Mouse (Mus musculus) T-helper 2 cell (primary cell): ENCODE data around the gene Tub.

Experiments
- in situ Hi-C: fragments of 300-600 bp; cut with MboI, MseI; formaldehyde crosslinking; loops from one replicate; pipeline ENCODE4 v1.15.1; 2025; ENCODE audit warnings: high pct_unique_total_duplicates

The Tub gene

GRCm38 (mm10) chr7:108985934-108986708 is 36.0 kb downstream of the Tub start:
- in situ Hi-C loops = no loop called here

- in situ Hi-C loops = no loop called here
Observed at GRCm38 (mm10) chr7:108991207-108991606, 41.1 kb downstream of the Tub start.

GRCm38 (mm10) chr7:108993230-108993629 is 43.1 kb downstream of the Tub start:
- in situ Hi-C loops = no loop called here

- in situ Hi-C loops = no loop called here
Observed at GRCm38 (mm10) chr7:108993881-108994291, 43.7 kb downstream of the Tub start.

DNA sequence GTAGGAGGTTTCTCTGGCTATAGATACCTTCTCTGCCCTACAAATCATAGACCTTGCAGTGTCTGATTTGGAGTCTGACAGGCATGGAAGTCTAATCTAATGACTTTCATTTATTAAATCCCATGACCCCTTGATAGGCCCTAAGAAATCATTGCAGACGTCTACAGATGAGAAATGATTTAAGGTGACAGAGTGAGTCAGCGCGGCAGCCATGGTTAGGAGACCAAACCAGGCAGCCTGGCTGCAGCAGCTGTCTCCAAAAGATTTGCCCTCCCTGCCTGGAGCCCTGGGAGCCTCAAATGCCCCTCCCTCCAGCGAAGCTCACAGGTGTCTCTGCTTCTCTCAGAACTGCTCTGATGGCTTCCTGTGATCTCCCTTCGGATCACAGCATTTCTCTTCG is 46.0 kb downstream of the Tub start:
- in situ Hi-C loops = no loop called here

- in situ Hi-C loops = no loop called here
Observed at GRCm38 (mm10) chr7:109000315-109000954, 50.3 kb downstream of the Tub start.

DNA sequence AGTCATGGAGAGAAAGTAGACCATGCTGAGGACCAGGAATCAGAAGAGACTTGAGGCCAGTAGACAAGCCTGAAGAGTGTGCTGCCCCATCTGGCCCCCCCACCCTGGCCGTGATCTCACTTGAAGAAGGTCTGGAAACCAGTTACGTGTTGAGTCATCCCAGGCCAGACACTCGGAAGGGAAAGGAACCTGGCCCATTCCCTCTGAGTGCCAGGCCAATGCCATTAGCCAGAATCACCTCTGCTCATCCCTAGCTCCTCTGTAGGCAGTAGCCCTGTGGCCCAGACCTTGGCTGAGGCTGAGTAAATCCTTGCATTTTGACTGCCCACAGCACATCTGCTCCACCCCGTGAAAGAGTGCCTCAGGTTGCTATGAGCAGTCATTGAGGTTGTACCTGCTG is 51.8 kb downstream of the Tub start:
- in situ Hi-C loops = no loop called here

DNA sequence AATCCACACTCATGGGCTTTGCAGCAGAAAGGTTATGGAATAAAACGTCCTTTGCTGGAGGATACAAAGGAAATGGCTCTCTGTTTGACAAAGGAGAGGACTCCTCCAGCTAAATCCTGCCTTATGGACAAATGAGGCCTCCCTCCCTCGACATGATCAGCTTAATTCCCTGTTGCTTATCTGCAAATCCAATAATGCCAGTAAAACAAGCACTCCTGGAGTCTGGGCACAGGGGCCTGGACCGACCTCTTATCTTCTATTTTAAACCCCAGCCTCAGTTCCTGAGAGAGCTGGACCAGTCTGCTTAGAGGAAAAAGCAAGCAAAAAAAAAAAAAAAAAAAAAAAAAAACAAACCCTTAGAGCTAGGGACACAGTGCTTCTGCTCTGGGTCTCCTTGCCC is 53.5 kb downstream of the Tub start:
- in situ Hi-C loops = no loop called here

DNA sequence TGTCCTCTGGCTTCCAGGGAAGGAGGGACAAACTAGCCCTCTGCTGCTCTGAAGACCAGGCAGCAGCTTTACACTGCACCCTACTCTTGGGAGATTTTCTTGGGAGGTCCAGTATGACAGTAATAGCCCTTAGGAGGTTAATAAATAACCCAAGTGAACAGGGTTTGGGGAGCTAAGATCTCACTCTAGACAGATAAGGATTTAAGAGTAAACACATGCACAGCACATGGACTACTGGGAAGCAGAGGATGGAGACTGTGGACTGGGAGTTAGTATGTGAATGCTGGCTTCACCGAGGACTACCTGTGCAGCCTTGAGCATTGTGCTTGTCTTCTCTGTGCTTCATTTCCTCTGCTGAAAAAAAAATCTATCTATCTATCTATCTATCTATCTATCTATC is 59.1 kb downstream of the Tub start:
- in situ Hi-C loops = no loop called here

DNA sequence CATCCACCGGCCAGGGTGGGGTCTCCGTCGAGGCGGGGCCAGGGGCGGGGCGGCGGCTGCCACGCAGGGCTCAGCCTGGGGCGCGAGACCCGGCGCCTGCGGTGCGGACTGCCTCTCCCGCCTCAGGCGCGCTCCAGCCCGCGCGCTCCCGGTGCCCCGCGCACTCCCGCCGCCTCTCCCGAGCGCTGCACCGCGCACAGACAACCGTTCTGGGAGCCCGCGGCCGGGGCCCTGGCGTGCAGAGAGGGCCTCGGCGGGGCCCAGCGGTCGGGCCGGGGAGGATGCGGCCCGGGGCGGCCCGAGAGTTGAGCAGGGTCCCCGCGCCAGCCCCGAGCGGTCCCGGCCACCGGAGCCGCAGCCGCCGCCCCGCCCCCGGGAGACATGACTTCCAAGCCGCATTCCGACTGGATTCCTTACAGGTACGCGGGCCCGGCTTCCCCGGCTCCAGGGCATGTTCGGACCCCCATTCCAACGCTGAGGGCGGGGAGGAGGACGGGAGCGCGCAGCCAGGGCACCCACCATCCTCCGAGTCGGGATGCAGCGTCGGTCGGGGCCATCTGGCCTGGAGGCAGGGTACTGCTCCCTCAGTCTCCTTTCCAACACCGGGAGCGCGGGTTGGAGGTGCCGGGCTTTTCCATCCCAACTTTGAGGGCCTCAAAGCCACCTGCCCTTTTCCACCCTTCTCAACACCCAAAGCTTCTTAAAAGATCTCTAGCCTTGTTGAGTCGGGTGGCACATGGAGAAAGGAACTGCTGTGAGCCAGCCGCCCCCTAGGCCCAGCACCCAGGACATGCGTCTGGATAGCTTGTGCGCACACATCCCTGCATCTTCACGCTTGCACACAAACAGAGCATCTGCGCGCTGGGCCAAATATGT is 60.8 kb downstream of the Tub start:
- in situ Hi-C loops = no loop called here

GRCm38 (mm10) chr7:109011596-109012180 is 61.5 kb downstream of the Tub start:
- in situ Hi-C loops = no loop called here

- in situ Hi-C loops = no loop called here
Observed at GRCm38 (mm10) chr7:109012575-109012974, 62.4 kb downstream of the Tub start.

- in situ Hi-C loops = no loop called here
Observed at GRCm38 (mm10) chr7:109012998-109013625, 63.0 kb downstream of the Tub start.

- in situ Hi-C loops = no loop called here
Observed at GRCm38 (mm10) chr7:109014851-109015250, 64.7 kb downstream of the Tub start.

DNA sequence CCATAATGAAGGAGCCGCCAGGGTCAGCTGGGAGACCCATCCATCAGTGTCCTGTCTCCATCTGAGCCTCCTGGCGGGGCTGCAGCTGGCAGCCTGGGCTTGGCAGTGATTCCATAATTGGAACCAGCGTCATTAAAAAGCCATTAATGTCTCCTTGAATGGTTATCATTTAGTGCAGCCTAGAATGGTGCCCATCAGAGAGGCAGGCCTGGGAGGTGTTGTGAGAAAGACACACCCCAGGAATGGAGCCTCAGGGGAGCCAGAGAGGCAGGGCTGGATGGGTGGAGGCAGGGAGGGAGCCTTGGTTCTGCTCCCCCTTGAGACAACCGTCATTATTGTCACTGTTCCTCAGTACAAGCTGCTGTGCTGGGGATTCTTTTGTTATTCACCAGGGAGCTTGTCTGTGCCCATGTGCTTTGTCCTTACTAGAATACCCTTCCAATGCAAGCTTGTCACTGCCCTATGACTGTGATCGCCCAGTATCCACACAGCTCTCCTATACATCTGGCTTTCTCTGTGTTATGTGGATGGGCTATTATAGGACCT is 66.3 kb downstream of the Tub start:
- in situ Hi-C loops = no loop called here

GRCm38 (mm10) chr7:109019243-109019642 is 69.1 kb downstream of the Tub start:
- in situ Hi-C loops = no loop called here

DNA sequence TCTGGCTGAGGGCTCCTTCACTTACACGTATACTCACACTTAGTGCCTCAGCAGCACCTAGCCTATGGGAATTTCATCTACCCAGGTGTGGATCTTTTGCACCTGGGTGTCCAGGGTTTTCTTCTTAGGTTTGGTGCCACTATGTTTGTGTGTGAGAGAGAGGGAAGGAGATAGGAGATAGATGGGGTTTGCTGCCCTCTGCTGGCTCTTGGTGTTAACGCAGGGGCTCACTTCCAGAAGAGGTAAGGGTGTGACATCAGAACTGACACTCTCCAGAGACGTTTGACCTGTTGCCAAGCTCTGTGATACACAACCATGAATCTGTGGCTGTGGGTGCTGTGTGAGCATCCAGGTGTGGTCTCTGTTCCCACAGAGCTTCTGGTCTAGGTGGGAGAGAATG is 71.3 kb downstream of the Tub start:
- in situ Hi-C loops = no loop called here

- in situ Hi-C loops = loop anchor here (5.0 kb wide), 1 partner anchor 213 kb away; no protein-coding TSS in a partner anchor
Observed at GRCm38 (mm10) chr7:109025743-109026142, 75.6 kb downstream of the Tub start.

DNA sequence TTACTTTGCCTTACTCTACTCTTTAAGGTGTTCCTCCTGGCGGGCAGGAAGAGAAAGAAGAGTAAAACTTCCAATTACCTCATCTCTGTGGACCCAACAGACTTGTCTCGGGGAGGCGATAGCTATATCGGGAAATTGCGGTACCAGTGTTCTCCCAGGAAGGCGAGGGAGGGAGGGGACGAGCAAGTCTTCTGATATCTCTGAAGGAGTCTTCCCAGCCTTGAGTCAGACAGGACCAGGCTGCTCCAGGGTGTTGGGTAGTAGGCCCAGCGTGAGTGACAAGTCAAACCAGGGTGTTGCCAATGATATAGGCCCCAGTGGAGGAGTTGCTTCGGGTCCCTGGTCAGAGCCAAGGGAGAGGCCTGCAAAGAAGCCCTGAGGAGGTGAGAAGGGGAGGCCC is 76.8 kb downstream of the Tub start:
- in situ Hi-C loops = loop anchor here (5.0 kb wide), 1 partner anchor 215 kb away; no protein-coding TSS in a partner anchor

GRCm38 (mm10) chr7:109027721-109028120 is 77.6 kb downstream of the Tub start:
- in situ Hi-C loops = loop anchor here (5.0 kb wide), 1 partner anchor 215 kb away; no protein-coding TSS in a partner anchor

DNA sequence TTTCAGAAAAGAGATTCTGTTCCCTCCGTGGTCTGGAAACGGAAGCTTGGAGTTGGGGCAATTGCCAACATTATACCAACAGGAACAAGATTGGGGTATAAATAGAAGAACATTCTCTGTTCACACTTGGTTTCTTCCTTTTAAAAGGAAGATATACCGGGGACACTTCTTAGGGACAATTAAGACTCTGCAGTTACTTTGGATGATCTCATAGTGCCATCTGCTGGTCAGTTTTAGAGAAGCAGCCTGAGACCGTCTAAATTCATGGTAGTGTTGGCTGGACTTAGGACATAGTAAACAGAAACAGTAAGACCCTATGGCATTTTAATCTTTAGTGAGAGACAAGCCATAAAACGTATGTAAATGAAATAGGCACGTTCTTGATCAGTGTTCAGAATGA is 78.1 kb downstream of the Tub start:
- in situ Hi-C loops = loop anchor here (5.0 kb wide), 1 partner anchor 216 kb away; no protein-coding TSS in a partner anchor
